Mouse (Mus musculus) kidney, embryonic 14.5 days (tissue): Measurements from ENCODE around the gene Kcnn1. TPM values are rescaled to one million over a fixed set of nuclear protein-coding genes. Genes with fewer than 3 reads are reported as not detected.

ENCODE experiments used
- ATAC-seq: fragments of 200-750 bp; cut with Nextera tagmentation; 2 replicates; pipeline ENCODE4 v1.8.0; 2017; ENCODE audit warnings: moderate number of reproducible peaks, mild to moderate bottlenecking, moderate TSS enrichment, moderate library complexity; ENCODE audit not compliant: low FRiP score, low TSS enrichment
- H3K27ac ChIP-seq: fragments of 300-500 bp; sonication (generic); 2 replicates; pipeline ENCODE4 v1.5.1; 2014; ENCODE audit warnings: low read depth, mild to moderate bottlenecking, low read length, moderate library complexity, mixed read lengths
- H3K27me3 ChIP-seq: fragments of 300-500 bp; sonication (generic); 2 replicates; pipeline ENCODE4 v1.6.1; 2014; ENCODE audit warnings: mild to moderate bottlenecking, low read length; ENCODE audit not compliant: control insufficient read depth, insufficient read depth
- H3K36me3 ChIP-seq: fragments of 300-500 bp; sonication (generic); 2 replicates; pipeline ENCODE4 v1.6.1; 2014; ENCODE audit warnings: low read length, mixed read lengths; ENCODE audit not compliant: control insufficient read depth, insufficient read depth
- H3K4me1 ChIP-seq: fragments of 300-500 bp; sonication (generic); 2 replicates; pipeline ENCODE4 v1.6.1; 2014; ENCODE audit warnings: low read length, mixed read lengths; ENCODE audit not compliant: control insufficient read depth, insufficient read depth
- H3K4me2 ChIP-seq: fragments of 300-500 bp; sonication (generic); replicated peaks from 2 replicates; pipeline ENCODE4 v1.6.1; 2014; ENCODE audit warnings: low read depth, mild to moderate bottlenecking, low read length
- H3K4me3 ChIP-seq: fragments of 300-500 bp; sonication (generic); 2 replicates; pipeline ENCODE4 v1.5.1; 2014; ENCODE audit warnings: mild to moderate bottlenecking, low read length
- H3K9ac ChIP-seq: fragments of 300-500 bp; sonication (generic); 2 replicates; pipeline ENCODE4 v1.6.1; 2014; ENCODE audit warnings: low read depth, mild to moderate bottlenecking, low read length, moderate library complexity
- H3K9me3 ChIP-seq: fragments of 300-500 bp; sonication (generic); 2 replicates; pipeline ENCODE4 v1.6.1; 2016; ENCODE audit warnings: low read length; ENCODE audit not compliant: control insufficient read depth
- WGBS: fragments of 180-500 bp; shearing (Covaris S2); extraction: QIAGEN DNeasy Blood & Tissue Kit; methylation state at CpG from one replicate; pipeline ENCODE4 v1.1.7; 2014; 5-methylcytosine and 5-hydroxymethylcytosine counted together
- polyA plus RNA-seq: library from polyadenylated mRNA; unstranded; fragments of >200 nt; fragmentation: Nextera tagmentation; extraction: Ambion mirVana; gene quantifications from 2 replicates; pipeline ENCODE4 v1.2.1, GENCODE M21; 2014

Gene Kcnn1
- polyA plus RNA-seq, 1 experiment from 2014 or later: 2.6 TPM

GRCm38 (mm10) chr8:70873364-70873985 is 10.4 kb upstream of the Kcnn1 start, which contains the start of gene Ccdc124:
TSS of gene Ccdc124 (minus strand) at chr8:70873935.
- no peaks in the 10 kb centered on the region for H3K9me3 ChIP-seq
- peak within 1 kb of the TSS; percentile 78 for H3K9ac ChIP-seq
- no peaks in the 10 kb centered on the region for H3K27me3 ChIP-seq
- H3K36me3 ChIP-seq: no peaks in the 10 kb centered on the region
- H3K27ac ChIP-seq: peak within 1 kb of the TSS; percentile 70
- peaks cover 8% of the 10 kb centered on the region for H3K4me1 ChIP-seq
- peak within 1 kb of the TSS; percentile 83 for H3K4me2 ChIP-seq
- ATAC-seq: peak; percentile 88
- WGBS: under 1% methylated on average over 46 of the region's 46 CpGs
- H3K4me3 ChIP-seq: peak within 1 kb of the TSS; percentile 81

- Histone ChIP-seq H3K9ac (peak overlapping the region; percentile 78), H3K27me3 (no peaks in the 10 kb centered on the region), H3K4me3 (peak overlapping the region; percentile 81), H3K27ac (peak overlapping the region; percentile 70), H3K9me3 (no peaks in the 10 kb centered on the region), H3K36me3 (peaks cover 4% of the 10 kb centered on the region; the same call in 1 of the 2 replicates), H3K4me1 (peaks cover 12% of the 10 kb centered on the region), H3K4me2 (peak overlapping the region; percentile 83)
- 6% methylated on average over 31 of the region's 31 CpGs for WGBS
- no peak for ATAC-seq
Observed at GRCm38 (mm10) chr8:70872643-70873363, 9.7 kb upstream of the Kcnn1 start.

GRCm38 (mm10) chr8:70871195-70871807 is 8.2 kb upstream of the Kcnn1 start:
- no peak overlapping the region for H3K4me3 ChIP-seq
- H3K4me1 ChIP-seq: peaks cover 13% of the 10 kb centered on the region
- no peak overlapping the region for H3K4me2 ChIP-seq
- 89% methylated on average over 5 of the region's 5 CpGs for WGBS
- no peak overlapping the region for H3K9ac ChIP-seq
- no peak overlapping the region for H3K27ac ChIP-seq
- H3K9me3 ChIP-seq: no peaks in the 10 kb centered on the region
- no peak for ATAC-seq
- peaks cover 6% of the 10 kb centered on the region; the same call in 1 of the 2 replicates for H3K36me3 ChIP-seq
- H3K27me3 ChIP-seq: no peaks in the 10 kb centered on the region

GRCm38 (mm10) chr8:70869601-70870041 is 6.6 kb upstream of the Kcnn1 start:
- ATAC-seq: 0 out of 2 replicates have a peak, but pooled peaks have one; percentile 14
- Histone ChIP-seq H3K4me3 (no peak overlapping the region), H3K27me3 (no peaks in the 10 kb centered on the region; the same call in 1 of the 2 replicates), H3K4me2 (no peak overlapping the region), H3K9me3 (no peaks in the 10 kb centered on the region), H3K9ac (no peak overlapping the region), H3K27ac (no peak overlapping the region), H3K36me3 (peaks cover 6% of the 10 kb centered on the region; the same call in 1 of the 2 replicates), H3K4me1 (peaks cover 24% of the 10 kb centered on the region)
- 51% methylated on average over 16 of the region's 16 CpGs for WGBS

GRCm38 (mm10) chr8:70869199-70869571 is 6.1 kb upstream of the Kcnn1 start:
- no peak for ATAC-seq
- H3K4me3 ChIP-seq: no peak overlapping the region
- H3K4me1 ChIP-seq: peaks cover 29% of the 10 kb centered on the region
- H3K36me3 ChIP-seq: peaks cover 6% of the 10 kb centered on the region; the same call in 1 of the 2 replicates
- peaks cover 4% of the 10 kb centered on the region for H3K27me3 ChIP-seq
- H3K9ac ChIP-seq: no peak overlapping the region
- no peak overlapping the region; the same call in 1 of the 2 replicates for H3K4me2 ChIP-seq
- no peaks in the 10 kb centered on the region for H3K9me3 ChIP-seq
- H3K27ac ChIP-seq: no peak overlapping the region; the same call in 1 of the 2 replicates
- 47% methylated on average over 5 of the region's 5 CpGs for WGBS

- H3K36me3 ChIP-seq: peaks cover 6% of the 10 kb centered on the region; the same call in 1 of the 2 replicates
- H3K9ac ChIP-seq: peak overlapping the region; percentile 9; the same call in 1 of the 2 replicates
- no peak for ATAC-seq
- no peak overlapping the region for H3K27ac ChIP-seq
- H3K9me3 ChIP-seq: no peaks in the 10 kb centered on the region
- peak overlapping the region; percentile 8; the same call in 1 of the 2 replicates for H3K4me3 ChIP-seq
- 18% methylated on average over 40 of the region's 40 CpGs for WGBS
- H3K27me3 ChIP-seq: peaks cover 9% of the 10 kb centered on the region
- peak overlapping the region; percentile 23 for H3K4me2 ChIP-seq
- peaks cover 34% of the 10 kb centered on the region for H3K4me1 ChIP-seq
Observed at GRCm38 (mm10) chr8:70868559-70869198, 5.6 kb upstream of the Kcnn1 start.

GRCm38 (mm10) chr8:70866566-70866965 is 3.5 kb upstream of the Kcnn1 start:
- no peak overlapping the region; the same call in 1 of the 2 replicates for H3K27ac ChIP-seq
- WGBS: 85% methylated on average over 7 of the region's 7 CpGs
- no peak overlapping the region for H3K4me3 ChIP-seq
- H3K36me3 ChIP-seq: peaks cover 6% of the 10 kb centered on the region; the same call in 1 of the 2 replicates
- no peak overlapping the region for H3K9ac ChIP-seq
- H3K4me2 ChIP-seq: no peak overlapping the region
- H3K27me3 ChIP-seq: peaks cover 30% of the 10 kb centered on the region
- H3K4me1 ChIP-seq: peaks cover 38% of the 10 kb centered on the region
- H3K9me3 ChIP-seq: no peaks in the 10 kb centered on the region
- ATAC-seq: no peak

GRCm38 (mm10) chr8:70866001-70866520 is 3.0 kb upstream of the Kcnn1 start:
- ATAC-seq: peak; percentile 0; the same call in 1 of the 2 replicates
- H3K36me3 ChIP-seq: peaks cover 6% of the 10 kb centered on the region; the same call in 1 of the 2 replicates
- H3K9me3 ChIP-seq: no peaks in the 10 kb centered on the region
- WGBS: 9% methylated on average over 12 of the region's 12 CpGs
- peak overlapping the region; percentile 49 for H3K4me3 ChIP-seq
- H3K4me1 ChIP-seq: peaks cover 38% of the 10 kb centered on the region
- H3K4me2 ChIP-seq: peak overlapping the region; percentile 83
- no peak overlapping the region for H3K9ac ChIP-seq
- H3K27ac ChIP-seq: peak overlapping the region; percentile 85
- H3K27me3 ChIP-seq: peaks cover 34% of the 10 kb centered on the region
